Mouse (Mus musculus) embryo, embryonic 11.5 days (tissue): ENCODE results near the gene Satb2.

ENCODE experiments used
- DNase-seq: peaks from one replicate; pipeline ENCODE4 v3.0.0-alpha.2; 2012; ENCODE audit warnings: low read depth, low spot score

Gene Satb2

DNA sequence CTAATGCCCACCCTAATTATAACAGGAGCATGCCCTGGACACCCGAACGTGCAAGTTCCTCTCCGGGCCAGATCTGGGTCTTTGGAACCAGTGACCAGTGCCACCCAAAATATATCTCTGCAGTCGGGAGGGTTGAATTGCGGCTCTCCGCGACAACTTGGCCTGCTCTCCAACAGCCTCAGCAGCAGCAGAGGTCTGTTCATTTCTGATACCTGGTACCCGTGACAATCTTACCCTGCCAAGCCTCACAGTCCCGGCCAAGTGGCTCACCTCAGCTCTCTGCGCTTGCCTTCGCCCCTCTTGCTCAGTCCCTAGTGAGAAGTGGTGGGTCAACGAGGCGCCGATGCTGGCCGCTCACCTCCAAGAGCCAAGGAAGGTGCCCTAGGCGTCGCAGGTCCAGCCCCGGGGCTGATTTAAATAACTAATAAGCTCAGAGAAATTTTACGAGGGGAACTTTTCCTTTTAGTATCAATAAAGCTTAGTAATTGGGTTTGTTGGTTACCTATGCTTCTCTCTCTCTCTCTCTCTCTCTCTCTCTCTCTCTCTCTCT is at the start of gene Satb2:
Gene Satb2, minus strand, starts transcription at position 500 of the 550 bp plus-strand sequence.
- no peak for DNase-seq

DNA sequence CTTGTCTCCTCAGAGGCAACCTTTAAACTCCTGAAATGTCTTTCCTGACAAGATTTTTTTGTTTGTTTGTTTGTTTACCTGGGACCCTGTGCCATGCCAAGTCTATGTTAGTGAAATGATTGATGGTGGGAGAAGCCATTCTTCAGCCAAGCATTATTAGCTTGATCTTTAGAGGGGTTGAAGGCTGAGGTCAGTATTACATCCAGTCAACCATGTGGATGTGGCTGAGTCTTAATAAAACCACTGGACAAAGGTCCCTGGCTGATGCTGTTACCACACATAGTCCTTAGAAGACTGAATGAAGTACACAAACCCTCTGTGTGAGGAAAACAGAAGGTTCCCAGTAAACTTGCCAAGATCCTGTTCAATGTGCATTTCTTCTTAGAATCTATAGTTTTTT is 40.5 kb upstream of the Satb2 start:
- no peak for DNase-seq

DNA sequence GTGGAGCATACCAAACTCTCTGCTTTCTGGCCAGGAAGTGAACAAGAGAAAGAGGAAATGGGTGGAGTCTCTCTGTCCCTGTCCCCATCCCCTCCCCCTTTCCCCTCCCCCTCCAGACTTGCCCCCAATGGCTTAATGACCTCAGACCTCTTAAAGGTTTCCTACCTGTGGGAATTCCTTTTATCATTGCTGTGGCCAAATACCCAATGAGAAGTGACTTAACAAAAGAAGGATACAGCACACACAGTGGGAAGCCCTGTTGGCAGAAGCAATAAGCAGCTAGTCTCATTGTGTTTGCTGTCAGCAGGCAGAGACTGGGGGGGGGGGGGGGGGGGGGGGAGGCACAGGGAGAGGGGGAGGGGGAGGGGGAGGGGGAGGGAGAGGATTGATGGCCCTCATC is 35.4 kb upstream of the Satb2 start:
- DNase-seq = no peak

DNA sequence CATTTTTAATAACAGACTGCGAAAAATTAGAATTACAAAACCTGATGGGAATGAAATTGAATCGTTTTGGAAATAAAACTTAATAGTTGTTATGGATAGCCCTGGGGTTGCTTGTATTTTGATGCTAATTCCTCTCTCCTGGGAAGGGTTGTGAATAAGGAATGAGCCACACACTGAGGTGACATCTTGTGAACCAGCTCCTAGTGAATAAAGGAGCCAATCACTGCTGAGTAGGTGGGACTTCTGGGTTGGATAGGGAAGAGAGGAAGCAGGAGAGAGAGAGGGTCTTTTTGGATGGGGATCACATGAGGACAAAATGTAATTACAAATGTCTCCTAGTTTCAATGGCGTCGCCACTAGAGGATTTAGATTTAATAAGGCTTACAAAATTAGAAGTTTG is 30.7 kb upstream of the Satb2 start:
- DNase-seq = no peak

DNA sequence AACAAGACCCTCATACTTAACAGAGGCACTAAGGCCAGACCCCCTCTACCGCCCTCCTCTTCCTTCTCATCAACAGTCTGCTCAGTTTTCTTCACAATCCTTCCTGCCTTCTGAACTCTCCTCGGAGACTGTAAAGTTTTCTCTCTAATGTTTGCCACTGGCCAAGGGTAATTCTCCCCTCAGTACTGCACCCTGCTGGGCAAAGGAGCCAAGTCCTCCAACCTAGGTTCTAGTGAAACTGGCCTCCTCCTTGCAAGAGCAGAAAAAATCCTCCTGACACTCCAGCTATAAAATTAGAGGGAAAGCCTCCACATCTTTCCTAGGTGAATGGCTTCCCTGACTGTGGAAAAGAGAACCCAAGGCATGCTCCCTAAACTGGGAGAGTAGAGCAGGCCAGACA is 16.6 kb upstream of the Satb2 start:
- DNase-seq = no peak

DNA sequence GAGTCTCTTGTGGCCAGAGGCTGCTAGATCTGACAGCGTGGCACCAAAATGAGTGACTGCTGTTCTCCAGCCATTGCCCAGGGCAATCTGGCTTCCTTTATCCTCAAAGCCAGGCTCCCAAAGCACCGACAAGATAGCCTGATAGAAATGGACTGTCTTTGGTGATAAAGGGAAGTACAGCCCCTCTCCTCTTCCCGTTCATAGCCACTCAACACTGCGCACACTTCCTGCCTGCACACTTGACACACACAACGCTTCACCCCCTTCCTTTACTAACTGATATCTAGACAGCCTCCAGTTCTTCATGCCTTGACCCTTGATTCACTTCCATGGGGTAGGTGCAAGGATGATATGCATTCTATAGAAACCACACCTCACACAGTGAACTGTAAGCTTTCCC is 13.9 kb upstream of the Satb2 start:
- no peak for DNase-seq

DNA sequence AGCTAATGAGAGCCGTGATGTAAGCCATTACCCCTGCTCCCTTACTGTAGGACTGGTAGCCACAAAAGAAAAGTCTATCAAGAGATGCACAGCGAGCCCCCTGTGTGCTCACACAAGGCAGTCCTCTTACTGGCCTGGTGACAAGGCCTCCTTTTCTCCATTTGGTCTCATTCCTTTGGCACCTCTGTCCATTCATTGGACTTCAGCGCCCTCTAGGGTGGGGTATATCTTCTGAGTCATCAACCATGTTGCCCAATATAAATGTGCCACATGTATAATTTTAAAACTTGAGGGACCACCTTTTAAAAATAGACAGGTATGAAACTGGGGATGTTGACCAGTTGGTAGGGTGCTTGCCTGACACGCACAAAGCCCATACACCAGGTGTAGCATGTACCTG is 13.2 kb upstream of the Satb2 start:
- no peak for DNase-seq

DNA sequence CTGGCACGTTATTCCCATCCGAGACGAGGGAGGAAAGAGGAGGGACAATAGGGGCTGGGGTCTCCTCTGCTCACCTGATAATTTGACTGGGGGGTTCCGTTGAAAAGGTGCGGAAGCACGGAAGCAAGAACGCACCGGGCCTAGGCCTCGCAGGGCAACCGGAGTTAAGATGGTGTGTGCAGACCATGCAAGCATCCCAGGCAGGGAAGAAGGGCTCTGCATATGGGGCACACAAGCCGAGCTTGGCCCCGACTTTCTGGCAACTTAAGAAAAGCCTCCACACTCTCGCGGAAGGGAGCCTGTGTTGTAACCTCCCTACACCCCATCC is 6.0 kb upstream of the Satb2 start:
- DNase-seq = no peak

DNA sequence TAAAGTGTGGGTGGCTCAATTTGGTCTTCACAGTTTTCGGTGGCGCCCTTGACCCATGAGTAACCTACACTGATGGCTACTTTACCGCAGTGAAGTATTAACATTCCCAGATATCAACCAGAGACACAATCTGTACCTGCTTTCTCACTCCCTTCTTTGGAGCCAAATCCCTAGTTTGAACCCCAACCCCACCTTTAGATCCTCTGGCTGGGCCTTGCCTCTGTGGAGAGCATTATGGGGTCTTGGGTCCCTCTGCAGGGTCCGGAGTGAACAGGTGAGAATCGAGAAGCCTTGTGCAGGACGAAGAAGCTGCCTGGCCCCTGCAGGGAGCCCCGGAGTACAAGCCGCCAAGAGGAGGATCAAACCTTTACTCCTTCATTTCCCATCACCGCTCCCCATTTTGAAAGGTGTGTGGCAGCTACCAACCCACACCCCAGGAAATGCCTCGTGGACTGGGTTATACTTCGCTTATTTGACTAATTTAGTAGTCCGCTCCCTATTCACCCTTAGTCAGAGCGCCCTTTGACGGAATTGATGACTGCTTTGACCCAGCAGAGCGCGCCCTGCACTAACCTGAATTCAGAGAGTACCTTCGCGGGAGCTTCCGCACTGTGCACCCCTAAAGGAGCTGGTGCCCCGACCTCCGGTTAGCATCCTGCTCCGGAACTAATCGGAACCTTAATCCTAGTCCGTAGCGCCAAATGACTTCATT is 5.5 kb upstream of the Satb2 start:
- no peak for DNase-seq

DNA sequence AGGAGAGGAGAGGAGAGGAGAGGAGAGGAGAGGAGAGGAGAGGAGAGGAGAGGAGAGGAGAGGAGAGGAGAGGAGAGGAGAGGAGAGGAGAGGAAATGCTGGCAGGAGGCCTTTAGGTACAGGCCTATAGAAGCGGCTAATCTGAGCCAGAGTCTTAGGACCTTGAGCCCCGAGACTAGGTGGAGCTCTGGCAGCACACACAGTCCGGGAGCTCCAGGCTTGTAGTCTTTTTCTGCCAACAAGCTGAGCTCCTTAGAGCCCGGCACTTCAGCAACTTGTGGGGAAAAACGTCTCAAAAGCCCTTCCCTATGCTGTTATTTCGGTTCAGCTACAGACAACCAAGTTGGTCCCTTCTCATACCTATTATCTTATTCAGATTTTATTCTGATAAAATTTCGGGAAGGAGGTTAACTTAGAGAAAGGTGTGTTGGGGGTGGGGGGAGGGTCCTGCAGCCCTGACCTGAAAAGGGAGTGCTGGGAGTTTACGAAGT is 4.7 kb upstream of the Satb2 start:
- no peak for DNase-seq

DNA sequence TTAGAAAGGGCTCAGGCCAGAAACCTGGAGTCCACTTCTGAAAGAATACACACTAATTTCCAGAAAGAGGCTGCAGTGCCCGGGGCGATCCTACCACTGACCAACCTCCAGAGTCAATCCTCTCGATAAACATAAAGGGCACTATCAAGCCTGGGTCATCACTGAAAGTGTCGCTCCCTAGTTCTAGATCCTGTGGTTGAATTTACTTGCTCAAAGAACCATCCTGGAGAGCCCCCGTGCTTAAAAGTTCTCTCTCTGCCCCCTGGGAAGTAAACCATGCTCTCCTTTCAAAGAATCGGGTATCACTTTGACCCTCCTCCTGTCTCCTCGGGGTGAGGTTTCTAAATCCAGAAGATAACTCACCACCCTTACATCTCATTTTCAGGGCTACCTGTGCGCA is 4.2 kb upstream of the Satb2 start:
- no peak for DNase-seq

DNA sequence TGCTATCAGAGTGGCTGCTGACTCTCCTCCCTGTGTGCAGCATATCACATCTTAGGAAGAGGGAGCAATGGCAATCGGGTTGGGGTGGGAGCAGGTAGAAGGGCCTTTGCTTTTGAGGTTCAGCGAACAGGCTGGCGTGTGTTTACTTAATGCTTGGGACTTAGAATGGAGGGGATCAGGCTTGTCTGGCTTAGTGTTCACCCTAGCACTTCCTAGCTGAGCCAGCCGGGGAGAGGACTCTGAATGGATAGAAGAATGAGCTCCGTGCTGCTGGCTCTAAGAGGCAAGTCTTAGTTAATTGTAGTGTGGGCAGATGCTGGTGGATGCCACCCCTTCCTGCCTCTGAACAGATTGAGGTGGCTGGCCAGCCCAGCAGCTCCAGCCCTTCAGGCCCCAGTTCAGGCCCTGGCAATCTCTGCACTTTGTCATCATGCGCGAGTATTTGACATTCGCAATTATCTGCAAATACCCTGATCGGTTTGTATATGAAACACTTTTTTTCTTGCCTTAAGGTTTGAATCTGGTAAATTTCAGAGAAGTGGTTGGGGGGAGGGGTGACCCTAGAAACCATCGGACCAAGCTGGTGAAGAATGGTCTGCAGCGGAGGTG is 3.6 kb upstream of the Satb2 start:
- no peak for DNase-seq

DNA sequence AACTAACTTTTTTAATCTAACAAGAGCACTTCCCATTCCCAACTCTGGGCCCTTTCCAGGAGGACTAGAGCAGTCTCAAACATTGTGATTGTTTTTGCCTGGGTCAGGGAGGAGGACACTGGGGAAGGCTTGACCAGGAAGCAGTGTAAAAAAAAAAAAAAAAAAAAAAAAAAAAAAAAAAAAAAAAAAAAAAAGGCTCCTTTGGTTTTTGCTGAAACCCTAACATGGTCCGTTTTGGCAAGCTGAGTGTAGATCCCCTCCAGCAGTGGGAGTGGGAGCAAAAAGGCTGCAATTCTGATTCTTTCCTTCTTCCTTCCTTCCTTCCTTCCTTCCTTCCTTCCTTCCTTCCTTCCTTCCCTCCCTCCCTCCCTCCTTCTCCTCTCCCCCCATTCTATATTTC is 3.1 kb upstream of the Satb2 start:
- DNase-seq = no peak

DNA sequence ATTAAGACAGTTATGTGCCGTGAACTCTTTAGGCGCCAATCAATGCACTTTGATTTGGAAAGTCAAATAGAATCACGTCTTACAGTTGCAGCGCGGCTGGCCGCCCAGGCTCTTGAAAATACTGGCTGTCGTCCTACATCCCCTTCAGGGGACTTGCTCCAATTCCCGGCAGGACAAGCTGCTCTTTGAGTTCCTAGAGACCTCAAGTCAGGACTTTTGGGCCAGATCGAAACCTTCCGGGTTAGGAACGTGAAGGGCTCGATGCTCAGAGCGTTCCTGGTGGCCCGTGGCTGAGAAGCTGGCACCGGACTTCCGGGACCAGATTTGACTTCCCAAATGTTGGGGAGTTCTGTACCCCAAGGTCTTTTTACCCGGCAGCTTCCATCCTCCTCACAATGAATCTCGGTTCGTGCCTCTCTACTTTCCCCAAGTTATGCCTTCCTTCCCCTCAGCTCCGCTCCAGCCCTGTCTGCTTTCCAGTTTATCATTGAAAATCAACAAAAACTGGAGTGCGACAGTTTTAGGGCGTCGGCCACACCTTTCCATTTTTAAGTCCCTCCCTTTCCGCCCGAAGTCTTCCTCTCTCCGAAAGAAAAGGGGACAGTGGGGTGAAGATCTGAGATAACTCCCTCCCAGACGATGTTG is 2.3 kb upstream of the Satb2 start:
- no peak for DNase-seq

DNA sequence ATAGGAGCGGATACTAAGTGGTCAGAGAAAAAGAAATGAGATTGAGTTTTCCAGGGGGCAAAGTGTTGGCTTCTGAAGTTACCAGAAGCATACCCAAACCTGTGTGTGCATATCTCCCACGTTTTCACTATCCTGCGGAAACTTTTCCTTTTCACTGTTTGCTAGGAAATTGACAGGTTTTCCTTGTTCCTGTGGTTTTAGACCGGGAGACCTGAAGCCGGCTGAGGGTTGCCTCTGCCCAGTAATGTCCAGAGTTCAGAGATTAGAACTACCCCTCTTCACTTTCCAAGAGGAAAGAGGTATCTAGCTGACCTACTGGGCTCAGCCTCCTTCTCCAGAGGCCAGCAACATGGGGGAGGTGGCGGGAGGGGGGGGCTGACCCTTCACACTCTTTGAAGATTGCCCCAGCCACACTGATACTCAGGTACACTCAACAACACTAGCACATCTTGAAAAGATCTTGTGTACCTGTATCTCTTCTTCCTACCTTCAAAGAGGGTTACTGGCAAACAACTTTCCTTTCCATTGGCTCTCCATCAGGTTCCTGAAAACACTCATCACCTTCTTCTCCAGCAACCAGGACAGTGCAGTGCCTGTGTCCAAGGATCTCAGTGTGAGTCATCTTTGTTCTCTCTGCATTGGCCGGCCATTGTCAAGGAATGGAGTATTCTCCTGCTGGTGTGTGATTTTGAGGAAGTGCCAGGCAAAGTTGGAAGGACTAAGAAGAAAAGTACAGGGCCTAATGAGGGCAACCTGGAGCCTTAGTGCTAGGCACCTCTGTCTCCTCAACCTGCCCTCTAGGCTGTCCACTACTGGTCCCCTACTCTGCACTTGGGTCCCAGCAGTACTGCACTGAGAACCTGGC is 1.3 kb upstream of the Satb2 start:
- DNase-seq = no peak

DNA sequence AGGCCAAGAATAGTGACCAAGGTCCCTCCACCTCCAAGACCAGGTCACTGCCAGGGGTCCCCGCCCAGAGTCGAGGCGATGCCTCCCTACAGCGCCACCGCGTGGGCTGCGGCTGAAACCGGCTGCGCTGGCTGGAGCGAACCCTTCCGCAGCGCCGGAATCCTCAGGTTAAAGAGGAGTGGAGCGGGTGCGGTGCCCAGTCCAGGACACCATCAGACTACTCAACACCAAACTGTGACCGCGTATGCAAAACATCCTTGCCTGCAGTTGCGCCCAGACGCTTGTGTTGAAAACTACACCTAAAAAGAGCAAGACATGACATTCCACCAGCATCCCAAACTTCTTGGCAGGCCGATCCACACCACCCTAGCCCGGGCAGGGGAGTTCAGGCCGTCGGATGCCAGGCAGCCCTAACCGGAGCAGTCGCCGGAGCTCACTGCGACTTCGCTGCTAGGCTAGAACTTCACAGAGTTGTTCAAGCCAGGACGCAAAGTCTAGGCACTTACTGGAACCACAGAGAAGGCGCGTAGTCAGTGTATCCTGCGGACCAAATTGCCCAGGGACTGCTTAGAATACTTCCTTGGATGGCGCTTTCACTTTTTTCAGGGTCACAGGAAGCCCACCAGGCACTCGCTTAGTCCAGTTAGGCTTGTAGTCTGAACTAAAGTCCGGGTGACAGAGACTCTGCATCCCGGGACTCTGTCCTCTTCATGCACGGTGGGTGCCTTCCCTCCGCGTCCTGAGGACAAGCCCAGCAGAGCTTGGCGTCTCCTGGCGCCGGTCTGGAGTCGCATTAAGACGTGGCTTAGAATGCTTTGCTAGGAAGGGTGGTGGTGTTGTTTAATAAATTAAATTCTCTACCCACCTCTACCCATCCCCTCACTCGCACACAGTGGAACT is 999 bp downstream of the Satb2 start:
- no peak for DNase-seq

DNA sequence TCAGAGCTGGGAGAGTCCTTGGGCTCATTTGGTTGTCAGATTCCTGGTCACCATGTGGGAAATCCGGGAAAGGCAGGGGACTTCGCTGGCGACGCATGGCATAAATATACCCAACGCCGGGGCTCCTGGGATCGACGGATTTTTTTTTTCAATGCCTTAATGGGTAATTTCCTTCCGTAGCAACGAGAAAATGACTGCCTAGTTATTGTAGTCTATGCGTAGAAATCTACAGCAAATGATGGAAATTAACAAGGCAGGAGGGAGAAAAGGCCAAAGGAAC is 1.7 kb downstream of the Satb2 start:
- DNase-seq = no peak

DNA sequence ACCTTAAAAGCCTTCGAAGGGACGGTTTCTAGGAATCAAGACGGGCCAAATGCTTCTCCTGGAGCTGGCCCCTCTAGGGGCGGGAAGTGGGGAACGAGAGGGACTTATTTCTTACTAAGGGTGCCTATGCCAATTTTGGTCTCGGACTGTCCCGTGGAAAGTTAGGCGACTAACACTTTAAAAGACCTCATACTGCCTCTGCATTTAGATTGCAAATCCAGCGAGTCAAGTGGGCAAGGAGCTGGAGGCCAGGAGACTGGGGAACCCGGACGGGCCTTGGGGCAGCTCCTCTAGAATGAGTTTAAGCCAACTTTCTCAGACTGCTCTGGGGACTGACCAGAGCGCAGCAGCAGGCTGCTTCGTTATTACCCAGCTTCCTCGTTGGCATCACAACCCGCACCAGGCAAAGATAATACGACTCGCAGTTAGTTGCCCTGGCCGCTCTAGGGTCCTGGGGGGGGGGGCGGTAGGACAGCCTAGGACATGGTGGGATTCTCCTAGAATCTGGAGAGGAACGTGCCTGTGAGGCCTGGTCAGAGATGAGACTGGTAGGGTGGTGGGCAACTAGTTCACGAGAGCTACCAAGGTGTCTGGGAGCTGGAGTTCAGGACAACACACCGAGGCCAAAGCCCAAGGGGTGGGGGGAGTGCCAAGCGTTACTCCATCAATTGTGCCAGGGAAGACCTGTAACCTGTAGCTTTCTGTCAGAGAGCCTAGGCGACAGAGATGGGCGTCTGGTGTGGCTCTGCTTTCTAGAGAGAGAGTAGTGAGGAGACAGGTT is 2.2 kb downstream of the Satb2 start:
- DNase-seq = no peak

DNA sequence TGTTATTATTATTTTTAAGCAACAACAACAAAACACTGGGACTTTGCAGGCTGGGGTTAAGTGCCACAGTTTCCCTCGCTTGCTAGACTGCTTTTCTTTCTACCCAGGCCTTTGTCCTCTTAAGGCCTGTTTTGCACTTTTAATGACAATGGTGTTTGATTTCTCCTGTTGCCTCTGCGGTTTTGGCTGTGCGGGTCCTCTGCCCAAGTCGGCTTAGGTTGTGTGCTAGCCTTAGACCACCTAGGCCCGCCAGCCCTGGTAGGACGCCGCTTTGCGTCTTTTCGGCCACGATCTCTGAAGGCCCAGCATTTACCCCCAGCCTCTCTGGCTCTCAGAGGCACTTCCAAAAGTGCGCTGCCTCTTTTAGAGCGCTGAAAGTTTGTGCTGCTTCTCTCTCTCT is 2.9 kb downstream of the Satb2 start:
- no peak for DNase-seq

DNA sequence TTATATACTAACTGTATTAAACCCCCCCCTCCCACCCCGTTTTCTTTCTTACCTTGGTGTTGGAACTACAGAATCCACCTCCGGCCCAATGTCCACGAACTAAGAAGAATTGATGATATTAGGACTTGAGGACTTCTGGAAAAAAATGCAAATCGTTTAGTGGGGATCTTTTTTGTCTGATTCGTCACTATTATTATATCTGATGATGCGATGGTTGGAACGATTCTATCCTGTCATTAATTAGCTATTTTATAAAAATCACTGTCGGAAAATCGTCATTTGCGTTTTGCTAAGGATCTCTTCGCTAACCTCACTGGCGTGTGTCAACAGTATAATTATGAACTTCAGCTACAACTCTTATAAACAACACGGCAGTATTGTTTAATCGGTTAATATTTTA is 4.3 kb downstream of the Satb2 start:
- no peak for DNase-seq

DNA sequence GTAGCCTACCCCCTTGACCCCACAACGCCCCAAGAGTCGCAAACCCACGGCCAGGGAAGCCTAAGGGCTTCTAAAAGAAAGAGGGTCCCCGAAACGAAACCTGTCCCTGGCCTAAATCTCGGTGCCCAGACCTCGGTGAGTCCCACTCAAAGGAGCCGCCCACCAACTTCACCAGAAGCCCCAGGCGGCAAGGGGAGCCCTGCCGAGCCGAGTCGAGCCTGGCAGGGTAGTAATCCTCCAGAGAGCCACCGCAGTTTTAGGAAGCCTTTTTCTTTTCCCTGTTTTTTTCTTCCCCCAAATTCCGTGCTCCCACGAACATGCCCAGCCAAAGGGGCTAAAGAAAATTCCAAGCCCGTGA is 4.9 kb downstream of the Satb2 start:
- no peak for DNase-seq
